Mouse (Mus musculus) adrenal gland, postnatal 25 days (tissue): ENCODE measurements at regions not wholly inside any gene's neighbourhood (a gene's known extent, or its start where the extent isn't known, plus 50 kb on each side); places are given as distances from the start of the nearest gene placed in this dataset.

ENCODE experiments used
- DNase-seq: peaks from one replicate; pipeline ENCODE4 v3.0.0; 2021; ENCODE audit warnings: mixed read lengths

GRCm38 (mm10) chr3:17667016-17667415 lies 281.2 kb upstream of the Cypt12 start:
- DNase-seq, result no peak

- DNase-seq, result no peak
These were observed 279.4 kb upstream of the Cypt12 start for GRCm38 (mm10) chr3:17668839-17669238.
